Mouse (Mus musculus) hindbrain, embryonic 11.5 days (tissue): ENCODE data around the gene Defa35. TPM values are rescaled to one million over a fixed set of nuclear protein-coding genes. Genes with fewer than 3 reads are reported as not detected.
"Not testable (repeated sequence)": the region's sequence is repeated elsewhere in the genome, so short reads cannot be mapped to it uniquely, and the experiment has no call there.

ENCODE experiments used
- ATAC-seq: fragments of 200-750 bp; cut with Nextera tagmentation; 2 replicates; pipeline ENCODE4 v1.8.0; 2017; ENCODE audit warnings: mild to moderate bottlenecking, moderate TSS enrichment, moderate library complexity; ENCODE audit not compliant: low FRiP score
- DNase-seq: peaks from one replicate; pipeline ENCODE4 v3.0.0-alpha.2; 2015; ENCODE audit warnings: low spot score
- H3K27ac ChIP-seq: fragments of 300-500 bp; sonication (generic); 2 replicates; pipeline ENCODE4 v1.5.1; 2014; ENCODE audit warnings: mild to moderate bottlenecking, low read depth, low read length
- H3K27me3 ChIP-seq: fragments of 300-500 bp; sonication (generic); 2 replicates; pipeline ENCODE4 v1.6.1; 2014; ENCODE audit warnings: mild to moderate bottlenecking, low read length, moderate library complexity, mixed read lengths; ENCODE audit not compliant: control insufficient read depth, insufficient read depth
- H3K36me3 ChIP-seq: fragments of 300-500 bp; sonication (generic); 2 replicates; pipeline ENCODE4 v1.6.1; 2014; ENCODE audit warnings: mild to moderate bottlenecking, low read length, moderate library complexity, mixed read lengths; ENCODE audit not compliant: control insufficient read depth, insufficient read depth
- H3K4me1 ChIP-seq: fragments of 300-500 bp; sonication (generic); replicated peaks from 2 replicates; pipeline ENCODE4 v1.6.1; 2014; ENCODE audit warnings: low read length, mixed read lengths; ENCODE audit not compliant: control insufficient read depth, insufficient read depth
- H3K4me2 ChIP-seq: fragments of 300-500 bp; sonication (generic); replicated peaks from 2 replicates; pipeline ENCODE4 v1.6.1; 2014; ENCODE audit warnings: mild to moderate bottlenecking, low read depth, low read length
- H3K4me3 ChIP-seq: fragments of 300-500 bp; sonication (generic); 2 replicates; pipeline ENCODE4 v1.5.1; 2014; ENCODE audit warnings: low read depth, low read length
- H3K9ac ChIP-seq: fragments of 300-500 bp; sonication (generic); 2 replicates; pipeline ENCODE4 v1.6.1; 2014; ENCODE audit warnings: low read depth, low read length
- H3K9me3 ChIP-seq: fragments of 300-500 bp; sonication (generic); 2 replicates; pipeline ENCODE4 v1.6.1; 2016; ENCODE audit warnings: low read length; ENCODE audit not compliant: control insufficient read depth
- WGBS: fragments of 180-500 bp; shearing (Covaris S2); extraction: QIAGEN DNeasy Blood & Tissue Kit; methylation state at CpG from one replicate; pipeline ENCODE4 v1.1.7; 2014; 5-methylcytosine and 5-hydroxymethylcytosine counted together
- polyA plus RNA-seq: library from polyadenylated mRNA; unstranded; fragments of >200 nt; fragmentation: Nextera tagmentation; extraction: Ambion mirVana; gene quantifications from 2 replicates; pipeline ENCODE4 v1.2.1, GENCODE M21; 2014

Gene Defa35
- polyA plus RNA-seq, result not detected in 2 replicates

DNA sequence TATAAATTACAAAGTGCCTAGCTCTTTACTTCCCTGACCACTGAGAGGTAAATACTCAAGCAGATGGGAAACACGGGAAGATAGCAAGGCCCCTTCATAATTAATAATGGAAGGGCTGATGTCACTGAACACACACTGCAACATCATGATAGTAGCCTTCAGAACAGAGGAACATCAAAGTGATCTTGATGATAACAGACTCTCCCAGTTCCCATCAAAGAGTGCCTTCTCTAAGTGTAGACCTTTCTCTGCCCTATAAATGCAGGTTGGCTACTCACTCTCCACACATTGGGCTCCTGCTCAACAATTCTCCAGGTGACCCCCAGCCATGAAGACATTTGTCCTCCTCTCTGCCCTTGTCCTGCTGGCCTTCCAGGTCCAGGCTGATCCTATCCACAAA lies at the start of gene Defa35:
Gene Defa35, plus strand, starts transcription at position 301 of the 400 bp plus-strand sequence.
- WGBS, result 89% methylated on average over 1 of the region's 1 CpGs
- not testable (repeated sequence) for H3K4me2 ChIP-seq, H3K4me1 ChIP-seq, H3K27ac ChIP-seq, H3K36me3 ChIP-seq, H3K9ac ChIP-seq, ATAC-seq, DNase-seq, H3K27me3 ChIP-seq, H3K9me3 ChIP-seq, H3K4me3 ChIP-seq

DNA sequence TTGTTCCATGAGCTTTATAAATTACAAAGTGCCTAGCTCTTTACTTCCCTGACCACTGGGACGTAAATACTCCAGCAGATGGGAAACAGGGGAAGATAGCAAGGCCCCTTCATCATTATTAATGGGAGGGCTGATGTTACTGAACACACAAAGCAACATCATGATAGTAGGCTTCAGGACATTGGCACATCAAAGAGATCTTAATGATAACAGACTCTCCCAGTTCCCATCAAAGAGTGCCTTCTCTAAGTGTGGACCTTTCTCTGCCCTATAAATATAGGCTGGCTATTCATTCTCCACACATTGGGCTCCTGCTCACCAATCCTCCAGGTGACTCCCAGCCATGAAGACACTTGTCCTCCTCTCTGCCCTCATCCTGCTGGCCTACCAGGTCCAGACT lies 39.6 kb upstream of the Defa35 start, which contains the start of gene Defa21:
Gene Defa21, plus strand, starts transcription at position 301 of the 400 bp plus-strand sequence.
- not testable (repeated sequence) for H3K36me3 ChIP-seq, H3K27me3 ChIP-seq, DNase-seq, H3K4me1 ChIP-seq, H3K27ac ChIP-seq, H3K4me3 ChIP-seq, H3K9me3 ChIP-seq, H3K4me2 ChIP-seq, ATAC-seq, H3K9ac ChIP-seq
- no CpG with 5 or more reads among the region's 1 CpGs for WGBS

DNA sequence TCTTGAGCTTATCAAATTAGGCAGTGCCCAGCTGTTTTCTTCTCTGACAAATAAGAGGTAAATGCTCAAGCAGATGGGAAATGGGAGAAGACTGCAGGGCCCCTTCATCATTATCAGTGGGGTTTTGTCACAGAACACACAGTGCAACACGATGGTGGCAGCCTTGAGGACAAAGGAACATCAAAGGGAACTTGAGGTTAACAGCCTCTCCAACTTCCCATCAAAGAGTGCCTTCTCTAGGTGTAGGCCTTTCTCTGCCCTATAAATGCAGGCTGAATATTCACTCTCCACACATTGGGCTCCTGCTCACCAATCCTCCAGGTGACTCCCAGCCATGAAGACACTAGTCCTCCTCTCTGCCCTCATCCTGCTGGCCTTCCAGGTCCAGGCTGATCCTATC lies 10.1 kb upstream of the Defa35 start, which contains the start of gene Defa23:
Gene Defa23, plus strand, starts transcription at position 301 of the 400 bp plus-strand sequence.
- not testable (repeated sequence) for ATAC-seq, H3K9me3 ChIP-seq
- WGBS, result no CpG with 5 or more reads among the region's 1 CpGs

DNA sequence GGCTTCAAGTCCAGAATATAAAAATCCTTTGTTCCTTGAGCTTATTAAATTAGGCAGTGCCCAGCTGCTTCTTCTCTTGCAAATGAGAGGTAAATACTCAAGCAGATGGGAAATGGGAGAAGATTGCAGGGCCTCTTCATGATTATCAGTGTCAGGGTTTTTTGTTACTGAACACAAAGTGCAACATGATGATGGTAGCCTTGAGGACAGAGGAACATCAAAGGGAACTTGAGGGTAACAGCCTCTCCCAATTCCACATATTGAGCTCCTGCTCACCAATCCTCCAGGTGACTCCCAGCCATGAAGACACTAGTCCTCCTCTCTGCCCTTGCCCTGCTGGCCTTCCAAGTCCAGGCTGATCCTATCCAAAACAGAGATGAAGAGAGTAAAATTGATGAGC lies 19.3 kb downstream of the Defa35 start, which contains the start of gene Defa25:
Gene Defa25, plus strand, starts transcription at position 301 of the 400 bp plus-strand sequence.
- H3K4me3 ChIP-seq, H3K9me3 ChIP-seq, H3K4me1 ChIP-seq, H3K9ac ChIP-seq, H3K27me3 ChIP-seq, H3K4me2 ChIP-seq, H3K36me3 ChIP-seq, H3K27ac ChIP-seq, DNase-seq, ATAC-seq: not testable (repeated sequence)

More for the DNA sequence above, 10.1 kb upstream of the Defa35 start, which contains the start of gene Defa23:
- H3K36me3 ChIP-seq, H3K27ac ChIP-seq, H3K4me3 ChIP-seq, H3K9ac ChIP-seq, H3K4me2 ChIP-seq, H3K4me1 ChIP-seq, H3K27me3 ChIP-seq, DNase-seq: not testable (repeated sequence)

DNA sequence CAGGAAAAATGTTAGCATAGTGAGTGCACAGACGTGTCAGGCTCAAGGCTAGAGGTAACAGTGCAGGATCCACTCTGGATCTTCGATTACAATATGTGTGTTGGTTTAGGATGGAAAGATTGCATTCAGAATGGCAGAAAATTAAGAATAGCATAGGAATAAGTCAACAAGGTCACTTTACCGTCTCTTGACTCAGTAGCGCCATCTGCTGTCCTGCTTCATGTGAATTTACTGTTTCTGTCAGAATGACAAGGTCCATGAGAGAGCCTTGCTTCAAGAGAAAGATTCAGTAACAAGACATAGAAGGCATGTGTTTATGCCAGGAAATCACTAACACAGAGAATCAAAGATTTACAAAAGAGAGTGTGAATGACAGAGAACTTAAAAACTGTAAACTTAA lies 28.3 kb downstream of the Defa35 start:
- peak; percentile 0 for DNase-seq
- H3K4me1 ChIP-seq, result no peaks in the 10 kb centered on the region
- H3K4me2 ChIP-seq, result no peak overlapping the region
- no peak for ATAC-seq
- 52% methylated on average over 4 of the region's 4 CpGs for WGBS
- H3K9me3 ChIP-seq, result no peaks in the 10 kb centered on the region
- no peaks in the 10 kb centered on the region for H3K27me3 ChIP-seq
- H3K36me3 ChIP-seq, result no peaks in the 10 kb centered on the region
- H3K4me3 ChIP-seq, result no peak overlapping the region
- H3K9ac ChIP-seq, result no peak overlapping the region
- H3K27ac ChIP-seq, result no peak overlapping the region

DNA sequence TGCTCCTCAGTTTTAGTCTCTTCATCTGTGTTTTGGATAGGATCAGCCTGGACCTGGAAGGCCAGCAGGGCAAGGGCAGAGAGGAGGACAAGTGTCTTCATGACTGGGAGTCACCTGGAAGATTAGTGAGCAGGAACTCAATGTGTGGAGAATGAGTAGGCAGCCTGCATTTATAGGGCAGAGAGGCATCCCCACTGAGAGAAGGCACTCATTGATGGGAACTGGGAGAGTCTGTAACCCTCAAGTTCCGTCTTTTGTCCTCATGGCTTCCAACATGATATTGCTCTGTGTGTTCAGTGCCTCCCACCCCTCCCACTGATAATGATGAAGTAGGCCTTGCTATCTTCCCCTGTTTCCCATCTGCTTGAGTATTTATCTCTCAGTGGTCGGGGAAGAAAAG lies 31.1 kb downstream of the Defa35 start, which contains the start of gene Gm14851:
Gene Gm14851, minus strand, starts transcription at position 101 of the 400 bp plus-strand sequence.
- not testable (repeated sequence) for DNase-seq, H3K27ac ChIP-seq, H3K36me3 ChIP-seq, H3K9ac ChIP-seq, H3K4me1 ChIP-seq, H3K4me2 ChIP-seq, H3K4me3 ChIP-seq, H3K27me3 ChIP-seq, ATAC-seq, H3K9me3 ChIP-seq
- no CpG with 5 or more reads among the region's 2 CpGs for WGBS

Other genes starting within 250 kb of the Defa35 start
- gene Defb33, start 172.4 kb upstream of the Defa35 start, polyA plus RNA-seq, result not detected in 2 replicates
- gene Gm15056, start 162.4 kb upstream of the Defa35 start, polyA plus RNA-seq, result not detected in 2 replicates
- gene Gm6040, start 143.0 kb upstream of the Defa35 start, polyA plus RNA-seq, result not detected in 2 replicates
- gene AY761185, start 120.3 kb upstream of the Defa35 start, polyA plus RNA-seq, result not detected in 2 replicates
- not detected in 2 replicates for gene Defa21, start 39.5 kb upstream of the Defa35 start, polyA plus RNA-seq
- gene Defa23, start 10.0 kb upstream of the Defa35 start, polyA plus RNA-seq, result not detected in 2 replicates
- gene Defa25, start 19.4 kb downstream of the Defa35 start, polyA plus RNA-seq, result not detected in 2 replicates
- not detected in 2 replicates for gene Gm14851, start 31.0 kb downstream of the Defa35 start, polyA plus RNA-seq
- not detected in 2 replicates for gene Defa30, start 69.6 kb downstream of the Defa35 start, polyA plus RNA-seq
- not detected in 2 replicates for gene Defa22, start 97.2 kb downstream of the Defa35 start, polyA plus RNA-seq
- gene Defa31, start 126.6 kb downstream of the Defa35 start, polyA plus RNA-seq, result not detected in 2 replicates
- not detected in 2 replicates for gene Gm15293, start 136.5 kb downstream of the Defa35 start, polyA plus RNA-seq
- not detected in 2 replicates for gene Gm15292, start 184.7 kb downstream of the Defa35 start, polyA plus RNA-seq